Mouse (Mus musculus): ENCODE data around the gene Calcrl.

- TF ChIP-seq POLR2A (IDR thresholded peaks at IDR 0.05; ENCODE audit: borderline replicate concordance, insufficient read depth, low read length) (no peak), CTCF (IDR thresholded peaks at IDR 0.05; ENCODE audit: borderline replicate concordance, insufficient read depth, low read depth, low read length) (no peak)
Measured at GRCm38 (mm10) chr2:84426531-84426930, 1.3 kb upstream of the Calcrl start.
